Mouse (Mus musculus): ENCODE data around the gene Pdlim7. TPM values are rescaled to one million over a fixed set of nuclear protein-coding genes. Genes with fewer than 3 reads are reported as not detected.

Gene Pdlim7
- total and polyA plus RNA-seq, 3 experiments = 8.7 to 32.5 (median 11.2) TPM

- dilution Hi-C loops (cut with MboI; ENCODE audit: extremely low pct_ligation_motif_present, extremely low pct_unique_long_range_greater_than_20kb, low sequenced_read_pairs) (no loop called here), in situ Hi-C loops (cut with MboI; ENCODE audit: low pct_ligation_motif_present, low pct_unique_long_range_greater_than_20kb, low sequenced_read_pairs) (no loop called here)
- Histone ChIP-seq H3K4me2 (ENCODE audit: insufficient read depth, low read depth, poor library complexity, severe bottlenecking) (no peak overlapping the region), H3K27me3 (replicated peaks) (no peaks in the 10 kb centered on the region), H3K9ac (ENCODE audit: insufficient read depth, low read depth) (no peak overlapping the region), H3K79me2 (replicated peaks; ENCODE audit: control insufficient read depth, extremely low read depth, insufficient read depth, poor library complexity, severe bottlenecking) (no peaks in the 10 kb centered on the region), H3K27ac (ENCODE audit: insufficient read depth, low read depth) (no peak overlapping the region), H3K36me3 (replicated peaks in 1 of 2; ENCODE audit: control insufficient read depth in 1 of 2, insufficient read depth in 1 of 2, low read length in 1 of 2) (peaks cover 24 to 85% of the 10 kb centered on the region in 2 experiments), H3K4me1 (ENCODE audit: control insufficient read depth in 1 of 2, insufficient read depth in 2 of 2) (peaks cover 2 to 5% of the 10 kb centered on the region in 2 experiments; a peak in 2 of 4 replicates), H3K4me3 (replicated peaks in 1 of 3; ENCODE audit: low read depth in 2 of 3, low read length in 2 of 3, poor library complexity in 1 of 3) (no peak overlapping the region), H3K9me3 (replicated peaks; ENCODE audit: low read length) (no peaks in the 10 kb centered on the region)
- TF ChIP-seq MAFK (IDR thresholded peaks at IDR 0.05; ENCODE audit: insufficient replicate concordance, low read length) (no peak), ZMIZ1 (IDR thresholded peaks at IDR 0.05; ENCODE audit: low read depth, low read length) (no peak), MYC (IDR thresholded peaks at IDR 0.05; ENCODE audit: low read depth, low read length) (no peak), ELF1 (IDR thresholded peaks at IDR 0.05; ENCODE audit: low read depth, low read length) (no peak), ZC3H11A (IDR thresholded peaks at IDR 0.05; ENCODE audit: low read depth, low read length) (no peak), HCFC1 (IDR thresholded peaks at IDR 0.05; ENCODE audit: low read depth, low read length) (no peak), GABPA (IDR thresholded peaks at IDR 0.05; ENCODE audit: insufficient replicate concordance, low read depth, low read length) (no peak), RAD21 (IDR thresholded peaks at IDR 0.05; ENCODE audit: low read depth, low read length) (no peak), POLR2A (IDR thresholded peaks at IDR 0.05; ENCODE audit: low read depth, low read length) (no peak), MXI1 (IDR thresholded peaks at IDR 0.05; ENCODE audit: low read depth, low read length) (no peak), RCOR1 (conservative IDR thresholded peaks at IDR 0.05; ENCODE audit: low read depth, low read length) (no peak), CTCF (conservative IDR thresholded peaks at IDR 0.05 in 1 of 2, IDR thresholded peaks at IDR 0.05 in 1 of 2; ENCODE audit: low read depth in 2 of 2, low read length in 2 of 2) (no peak), PAX5 (IDR thresholded peaks at IDR 0.05; ENCODE audit: low read length) (no peak), CHD1 (IDR thresholded peaks at IDR 0.05; ENCODE audit: low read depth, low read length) (no peak), USF1 (IDR thresholded peaks at IDR 0.05; ENCODE audit: low read depth, low read length) (no peak), NRF1 (IDR thresholded peaks at IDR 0.05; ENCODE audit: low read depth, low read length) (no peak)
- no peak for DNase-seq (ENCODE audit: extremely low read depth)
These were observed 44.0 kb upstream of the Pdlim7 start for GRCm38 (mm10) chr13:55557499-55557898.

DNA sequence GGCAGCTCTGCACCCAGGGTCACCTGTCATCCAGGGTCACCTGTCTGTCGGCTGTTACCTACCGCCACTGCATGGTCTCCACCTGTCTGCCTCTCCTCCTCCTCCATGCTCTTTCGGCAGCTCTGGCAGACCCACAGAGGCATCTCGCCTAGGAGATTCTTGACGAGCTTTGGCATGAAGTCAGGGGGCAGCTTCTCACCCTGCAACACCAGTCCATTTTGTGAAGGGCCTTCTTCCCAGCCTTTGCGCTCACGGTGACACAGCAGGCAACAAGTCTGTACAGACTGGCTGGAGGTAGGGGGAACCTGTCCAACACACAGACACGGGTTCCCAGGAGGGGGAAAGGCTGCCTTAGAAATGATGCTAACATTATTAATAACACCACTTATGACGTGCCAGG is 42.4 kb upstream of the Pdlim7 start:
- Histone ChIP-seq H3K9me3 (replicated peaks; ENCODE audit: low read length) (no peaks in the 10 kb centered on the region), H3K4me1 (ENCODE audit: control insufficient read depth in 1 of 2, insufficient read depth in 2 of 2) (peaks cover 2 to 5% of the 10 kb centered on the region in 2 experiments; a peak in 2 of 4 replicates), H3K79me2 (replicated peaks; ENCODE audit: control insufficient read depth, extremely low read depth, insufficient read depth, poor library complexity, severe bottlenecking) (no peaks in the 10 kb centered on the region), H3K4me3 (replicated peaks in 1 of 3; ENCODE audit: low read depth in 2 of 3, low read length in 2 of 3, poor library complexity in 1 of 3) (no peak overlapping the region), H3K36me3 (replicated peaks in 1 of 2; ENCODE audit: control insufficient read depth in 1 of 2, insufficient read depth in 1 of 2, low read length in 1 of 2) (peaks cover 22 to 86% of the 10 kb centered on the region in 2 experiments), H3K27ac (ENCODE audit: insufficient read depth, low read depth) (no peak overlapping the region), H3K4me2 (ENCODE audit: insufficient read depth, low read depth, poor library complexity, severe bottlenecking) (no peak overlapping the region), H3K27me3 (replicated peaks) (no peaks in the 10 kb centered on the region), H3K9ac (ENCODE audit: insufficient read depth, low read depth) (no peak overlapping the region)
- TF ChIP-seq BHLHE40 (IDR thresholded peaks at IDR 0.05; ENCODE audit: low read depth, low read length) (no peak), UBTF (IDR thresholded peaks at IDR 0.05; ENCODE audit: low read depth, low read length) (no peak), TCF12 (IDR thresholded peaks at IDR 0.05; ENCODE audit: low read depth, low read length) (no peak), KAT2A (IDR thresholded peaks at IDR 0.05; ENCODE audit: insufficient replicate concordance, low read length) (no peak)
- dilution Hi-C loops (cut with MboI; ENCODE audit: extremely low pct_ligation_motif_present, extremely low pct_unique_long_range_greater_than_20kb, low sequenced_read_pairs) (no loop called here), in situ Hi-C loops (cut with MboI; ENCODE audit: low pct_ligation_motif_present, low pct_unique_long_range_greater_than_20kb, low sequenced_read_pairs) (no loop called here)
- no peak for DNase-seq (ENCODE audit: extremely low read depth)

Measured in CH12.LX (cell line).